Mouse (Mus musculus) adrenal gland, adult (tissue): ENCODE measurements around the gene Nme3.

ENCODE experiments used
- DNase-seq, 2 experiments: peaks; one replicate each; pipeline ENCODE4 v3.0.0; 2022 to 2023; ENCODE audit warnings: low spot score in 1 of 2; ENCODE audit not compliant: inconsistent age in 2 of 2

The Nme3 gene

GRCm38 (mm10) chr17:24896241-24896992, at the start of gene Nme3:
Nme3 (plus strand) TSS chr17:24896500.
- peak; percentile 87 to 96 for DNase-seq

- DNase-seq, result no peak
These were observed 48.9 kb upstream of the Nme3 start for GRCm38 (mm10) chr17:24847386-24847785.

DNA sequence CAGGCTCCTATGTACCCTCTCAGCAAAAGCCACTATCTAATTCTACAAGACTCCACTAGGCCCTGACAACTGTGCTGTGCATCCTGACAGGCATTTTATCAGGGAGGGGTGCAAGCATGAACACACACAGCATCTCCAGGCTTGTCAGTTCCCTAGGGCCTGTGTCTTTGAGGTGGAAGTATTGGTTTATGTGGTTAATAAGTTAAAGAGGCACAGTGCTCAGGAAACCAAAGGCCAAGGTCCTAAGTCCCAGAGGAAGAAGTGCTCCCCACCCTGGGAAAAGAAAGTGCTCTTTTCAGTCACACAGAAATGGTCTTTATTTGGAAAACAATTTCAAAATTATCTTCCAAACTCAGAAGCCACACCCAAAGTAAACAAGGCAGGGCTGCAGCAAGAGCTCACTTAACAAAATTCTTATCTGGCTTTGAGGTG, 47.7 kb upstream of the Nme3 start:
- DNase-seq, result no peak

GRCm38 (mm10) chr17:24849733-24850064, 46.6 kb upstream of the Nme3 start:
- DNase-seq, result no peak

DNA sequence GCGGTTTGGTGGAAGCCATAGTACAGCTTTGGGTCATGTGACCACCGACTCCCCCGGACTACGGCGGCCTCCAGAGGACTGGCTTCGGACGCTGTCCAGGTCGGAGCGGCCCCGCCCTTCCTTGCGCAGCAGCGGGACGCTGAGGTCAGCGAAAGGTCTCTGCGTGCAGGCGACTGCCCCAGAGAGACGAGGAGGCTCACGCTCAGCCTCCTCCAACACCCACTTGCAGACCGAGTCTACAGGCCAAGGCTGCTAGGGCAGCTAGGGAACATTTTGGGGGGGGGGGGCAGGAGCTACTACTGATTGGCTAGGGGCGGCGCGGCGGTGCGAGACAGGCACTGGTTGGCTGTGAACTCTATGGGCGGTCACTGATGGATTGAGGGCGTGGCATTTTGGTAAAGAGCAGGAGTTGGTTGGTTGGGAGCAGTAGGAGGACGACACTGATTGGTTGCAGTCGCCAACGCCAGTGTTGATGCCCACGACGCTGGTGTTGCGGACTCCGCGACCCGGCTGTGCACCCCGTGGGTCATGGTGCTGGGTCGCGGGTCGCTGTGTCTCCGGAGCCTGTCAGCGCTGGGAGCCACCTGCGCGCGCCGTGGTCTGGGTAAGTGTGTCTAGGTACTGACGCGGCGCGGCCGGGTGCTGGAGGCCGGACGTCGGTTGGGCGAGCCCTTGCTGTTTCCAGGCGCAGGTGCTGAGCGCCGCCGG, 46.1 kb upstream of the Nme3 start, which contains the start of gene Fahd1:
Fahd1 (minus strand) TSS at position 300 of the 708 bp plus-strand sequence.
- peak; percentile 97 to 99 for DNase-seq

GRCm38 (mm10) chr17:24850773-24851127, 45.5 kb upstream of the Nme3 start:
- no peak for DNase-seq

GRCm38 (mm10) chr17:24851381-24852125, 44.7 kb upstream of the Nme3 start:
- DNase-seq, result no peak

DNA sequence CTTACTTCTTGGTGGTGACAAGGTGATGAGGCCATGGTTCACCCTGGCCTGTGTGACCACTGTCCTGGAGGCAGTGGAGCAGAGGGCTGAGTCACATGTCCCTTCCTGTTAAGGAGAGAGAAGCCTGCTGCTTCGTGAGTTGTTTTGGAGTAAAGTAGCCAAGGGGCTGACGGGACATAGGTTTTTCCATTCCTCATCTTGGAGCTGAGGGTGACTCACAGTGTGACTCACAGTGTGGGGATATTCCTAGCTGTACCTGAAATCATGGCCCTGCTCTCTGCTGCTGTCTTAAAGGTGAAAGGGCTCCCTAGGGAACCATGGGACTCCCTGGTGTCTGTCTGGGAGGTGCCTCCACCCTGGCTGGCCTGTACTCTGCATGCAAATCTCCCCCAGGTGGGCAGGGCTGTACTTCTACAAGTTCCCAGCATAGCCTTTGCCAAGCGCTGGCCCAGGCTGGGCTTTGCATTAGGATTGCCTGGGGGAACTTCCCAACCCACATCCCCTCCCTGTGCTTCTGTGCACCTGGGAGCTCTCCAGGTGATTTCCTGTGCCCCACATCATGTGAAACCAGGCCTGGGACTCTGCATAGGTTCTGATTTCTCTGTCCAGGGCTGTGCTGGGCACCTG, 40.3 kb upstream of the Nme3 start:
- DNase-seq, result peak; percentile 39 to 63

DNA sequence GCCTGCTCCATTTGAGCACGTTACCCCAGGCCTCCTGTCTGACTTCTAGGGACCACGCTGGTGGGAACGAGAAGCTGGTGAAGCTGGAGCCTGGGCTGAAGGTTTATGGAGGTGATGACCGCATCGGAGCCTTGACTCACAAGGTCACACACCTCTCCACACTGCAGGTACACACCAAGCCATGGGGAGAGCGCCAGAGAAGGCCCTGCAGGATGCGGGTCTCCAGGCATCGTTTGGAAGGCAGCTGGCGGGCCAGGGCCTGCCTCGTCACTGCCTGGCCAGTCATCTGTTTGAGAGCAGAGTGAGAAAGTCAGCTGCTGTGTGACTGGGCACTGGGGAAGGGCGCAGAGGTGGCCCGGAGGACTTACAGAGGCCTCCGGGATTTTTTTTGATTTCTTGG, 39.7 kb upstream of the Nme3 start:
- DNase-seq, result no peak

- DNase-seq, result no peak
These were observed 38.3 kb upstream of the Nme3 start for GRCm38 (mm10) chr17:24857831-24858470.

GRCm38 (mm10) chr17:24858967-24859366, 37.3 kb upstream of the Nme3 start:
- no peak for DNase-seq

- DNase-seq, result no peak
These were observed 36.2 kb upstream of the Nme3 start for GRCm38 (mm10) chr17:24860076-24860475.

GRCm38 (mm10) chr17:24861785-24862184, 34.5 kb upstream of the Nme3 start:
- no peak for DNase-seq

- DNase-seq, result no peak
These were observed 30.5 kb upstream of the Nme3 start, which contains the start of gene Igfals for GRCm38 (mm10) chr17:24865776-24866175. Igfals (plus strand) TSS chr17:24865997.

- no peak for DNase-seq
These were observed 28.4 kb upstream of the Nme3 start for GRCm38 (mm10) chr17:24867914-24868313.

GRCm38 (mm10) chr17:24873695-24874404, 22.4 kb upstream of the Nme3 start:
- peak in 1 of 2 experiments; percentile 13 for DNase-seq

DNA sequence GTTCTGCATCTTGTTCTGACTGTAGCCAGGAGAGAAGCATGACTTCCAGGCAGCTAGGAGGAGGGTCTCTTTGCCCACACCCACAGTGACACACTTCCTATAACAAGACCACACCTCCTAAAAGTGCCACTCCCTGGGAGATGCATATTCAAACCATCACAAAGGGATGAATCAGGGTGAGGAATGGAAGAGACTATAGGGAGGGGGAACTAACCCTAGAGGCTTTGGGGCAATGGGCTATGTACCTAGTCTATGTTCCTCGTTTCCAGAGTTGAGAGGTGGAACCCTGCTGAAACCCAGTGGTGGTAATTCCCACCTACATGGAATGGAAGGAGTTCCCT, 21.9 kb upstream of the Nme3 start:
- DNase-seq, result no peak

DNA sequence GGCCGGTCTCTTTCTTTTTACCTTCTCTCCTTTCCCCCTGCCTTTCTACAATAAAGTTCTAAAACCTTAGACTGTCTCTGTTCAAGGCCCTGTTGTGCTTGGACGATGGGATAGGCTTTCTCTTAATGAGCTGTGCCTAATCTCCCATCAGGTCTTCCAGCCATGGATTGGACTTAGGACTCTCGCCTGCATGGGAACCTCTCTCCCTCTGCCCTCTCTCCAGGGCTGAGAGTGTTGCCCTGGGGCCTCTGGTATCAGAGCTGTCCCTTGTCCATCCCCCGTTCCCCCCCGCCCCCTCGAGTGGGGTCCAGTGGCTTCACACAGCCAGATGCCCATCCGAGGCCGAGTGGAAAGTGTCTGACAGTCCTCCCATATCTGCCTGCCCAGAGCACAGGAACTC, 21.3 kb upstream of the Nme3 start:
- DNase-seq, result no peak

DNA sequence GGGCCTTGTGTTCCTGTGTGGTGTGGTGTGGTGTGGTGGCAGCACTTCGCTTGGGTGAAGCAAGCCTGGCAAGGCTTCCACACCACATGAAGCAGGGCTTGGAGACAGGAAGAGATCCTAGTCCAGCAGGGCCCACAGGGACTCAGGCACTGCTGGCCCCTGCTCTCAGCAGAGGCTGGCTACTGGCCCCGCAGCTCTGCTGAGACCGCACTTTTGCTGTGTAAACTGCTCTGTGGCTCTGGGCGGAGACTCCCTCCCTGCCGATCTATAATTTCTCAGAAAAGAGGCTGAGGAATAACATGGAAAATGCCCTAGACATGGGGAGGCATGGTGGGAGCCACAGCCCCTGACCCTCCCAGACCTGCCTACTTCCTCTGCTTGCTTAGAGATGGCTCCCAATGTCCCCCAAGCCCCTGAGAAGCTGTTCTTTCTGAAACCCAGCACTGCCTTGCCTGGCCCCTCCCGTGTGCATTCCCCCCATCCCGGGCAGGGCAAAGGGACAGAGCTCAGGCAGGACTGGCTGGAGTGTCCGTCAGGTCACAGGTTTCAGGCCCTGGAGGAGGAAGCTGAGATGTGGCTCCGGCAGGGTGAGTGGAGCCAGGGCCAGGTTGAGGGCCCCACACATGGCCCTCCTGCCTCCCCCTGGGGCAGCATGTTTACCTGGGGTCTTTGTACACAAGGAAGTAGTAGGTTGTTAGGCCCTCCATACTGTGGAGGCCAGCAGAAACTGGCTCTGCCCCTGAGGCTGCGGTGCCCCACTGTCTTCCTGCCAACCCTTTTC, 18.8 kb upstream of the Nme3 start:
- DNase-seq, result peak in 1 of 2 experiments; percentile 51

DNA sequence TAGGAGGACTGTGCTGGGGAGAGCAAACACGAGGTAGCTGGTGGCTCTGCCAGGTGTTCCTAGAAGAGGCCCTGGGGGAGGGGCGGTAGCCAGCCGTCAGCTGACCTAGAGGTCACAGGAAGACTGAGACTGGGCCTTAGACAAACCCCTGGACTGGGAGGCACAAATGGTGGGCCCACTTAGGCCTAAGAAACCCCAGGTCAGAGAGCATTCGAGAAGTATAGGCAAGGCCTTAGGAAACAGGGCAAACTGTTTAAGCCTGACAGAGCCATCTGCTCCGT, 18.2 kb upstream of the Nme3 start:
- DNase-seq, result no peak
